Mouse (Mus musculus) large intestine, adult 2 months (tissue): ENCODE measurements around the gene Rfxank. TPM values are rescaled to one million over a fixed set of nuclear protein-coding genes. Genes with fewer than 3 reads are reported as not detected.

Experiments
- DNase-seq: peaks from one replicate; pipeline ENCODE4 v3.0.0-alpha.2; 2012; ENCODE audit warnings: low read depth, low spot score
- WGBS: fragments of 180-500 bp; shearing (Covaris S2); methylation state at CpG from one replicate; pipeline ENCODE4 v1.1.7; 2018; 5-methylcytosine and 5-hydroxymethylcytosine counted together
- polyA plus RNA-seq: library from polyadenylated mRNA; depleted of rRNA; stranded (reverse); fragments of >200 nt; gene quantifications from 2 replicates; pipeline ENCODE4 v1.2.3, GENCODE M21; 2012; rRNA removed

Rfxank gene
- 22.5 and 32.6 TPM in 2 replicates for polyA plus RNA-seq

DNA sequence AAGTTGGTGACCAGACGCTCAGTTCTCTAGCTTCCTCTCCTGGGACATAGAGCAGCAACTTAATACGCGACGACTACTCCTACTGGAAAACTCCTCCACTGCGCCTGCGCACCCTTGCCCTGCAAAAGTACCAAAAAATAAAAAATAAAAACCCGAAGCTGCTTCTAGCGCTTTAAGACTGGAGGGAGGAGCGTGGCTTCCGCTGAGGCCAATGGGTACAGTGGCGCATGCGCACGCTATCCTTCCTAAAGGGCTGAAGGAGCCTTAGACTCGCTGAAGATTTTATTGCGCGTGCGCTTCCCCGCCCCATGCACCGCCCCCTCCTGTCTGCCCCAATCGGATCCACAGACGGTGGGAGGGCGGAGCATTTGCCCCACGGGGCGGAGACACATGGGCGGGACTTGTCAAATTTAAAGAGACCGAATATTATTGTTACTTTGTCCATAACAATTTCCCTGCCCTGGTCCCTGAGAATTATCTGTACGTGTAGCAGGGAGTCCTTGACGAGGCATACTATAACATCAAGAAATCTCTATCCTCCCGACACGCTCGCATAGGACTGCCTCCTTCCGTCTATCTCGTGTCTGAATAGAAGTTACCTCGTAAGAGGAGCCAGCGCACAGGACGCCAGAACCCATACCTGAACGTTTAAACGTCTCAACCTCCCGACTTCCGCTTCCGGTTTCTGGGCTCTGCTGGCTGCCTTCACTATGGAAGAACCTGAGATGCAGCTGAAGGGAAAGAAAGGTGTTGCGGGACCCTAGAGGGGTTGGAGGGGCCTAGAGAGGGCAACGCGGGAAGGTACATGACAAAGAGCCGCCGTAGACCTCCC lies at the start of gene Rfxank, which contains the start of the genes Borcs8 and Mef2b:
TSS of gene Rfxank (minus strand) at position 129 of the 832 bp plus-strand sequence.
TSS of gene Borcs8 (plus strand) at position 474 of the 832 bp plus-strand sequence.
TSS of gene Mef2b (plus strand) at position 686 of the 832 bp plus-strand sequence.
- under 1% methylated on average over 46 of the region's 46 CpGs for WGBS
- DNase-seq, result peak; percentile 94

DNA sequence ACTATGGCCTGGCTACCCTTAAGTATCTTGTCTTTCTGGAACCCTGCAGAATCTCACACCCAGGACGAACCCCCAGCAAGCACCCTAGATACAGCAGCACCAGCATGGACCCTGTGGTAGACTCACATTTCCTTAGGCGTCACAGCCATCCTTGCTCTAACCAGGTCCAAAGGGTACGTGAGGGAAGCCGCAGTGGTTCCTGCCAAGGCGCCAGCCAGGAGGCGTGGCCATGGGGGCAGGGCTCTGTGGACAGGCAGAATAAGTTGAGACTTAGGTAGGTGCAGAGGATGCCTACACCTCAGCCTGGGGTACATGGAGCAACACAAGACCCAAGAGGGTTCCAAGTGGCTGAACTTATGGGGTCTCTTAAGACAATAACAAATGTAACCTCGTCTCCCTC lies 49.8 kb upstream of the Rfxank start:
- 37% methylated on average over 7 of the region's 7 CpGs for WGBS
- no peak for DNase-seq

DNA sequence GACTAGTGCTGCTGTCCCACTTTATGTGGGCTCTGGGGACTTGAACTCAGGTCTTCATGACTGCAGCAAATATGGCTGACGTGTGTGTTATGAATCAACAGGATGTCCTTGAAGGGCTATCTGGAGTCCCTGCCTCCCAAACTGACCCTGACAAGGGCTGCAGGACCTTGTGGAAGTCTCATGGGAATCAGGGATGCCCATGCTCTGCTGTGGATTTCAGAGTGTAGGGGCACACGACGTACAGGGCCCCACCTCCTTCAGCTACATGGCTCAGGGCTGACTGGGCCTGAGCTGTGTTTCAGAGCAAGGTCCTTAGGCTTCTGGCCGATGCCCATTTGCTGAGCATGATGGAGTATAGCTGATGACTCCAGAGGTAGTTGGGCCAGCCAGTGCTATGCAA lies 44.2 kb upstream of the Rfxank start:
- DNase-seq, result no peak
- 88% methylated on average over 4 of the region's 4 CpGs for WGBS

DNA sequence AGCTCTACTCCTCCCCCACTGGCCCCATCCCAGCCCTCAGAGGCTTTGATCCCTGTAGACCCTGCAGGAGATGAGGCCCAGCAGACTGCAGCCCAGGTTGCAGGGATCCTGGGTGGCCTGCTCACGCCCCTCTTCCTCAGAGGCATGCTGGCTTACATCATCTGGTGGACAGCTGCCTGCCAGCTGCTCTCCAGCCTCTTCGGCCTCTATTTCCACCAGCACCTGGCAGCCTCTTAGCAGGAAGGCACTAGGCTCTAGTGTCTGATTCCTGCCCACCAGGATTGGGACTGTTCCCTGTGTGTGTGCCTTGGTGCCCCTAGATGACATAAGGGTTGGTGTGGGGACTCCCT lies 42.9 kb upstream of the Rfxank start:
- WGBS, result 48% methylated on average over 2 of the region's 2 CpGs
- DNase-seq, result no peak

DNA sequence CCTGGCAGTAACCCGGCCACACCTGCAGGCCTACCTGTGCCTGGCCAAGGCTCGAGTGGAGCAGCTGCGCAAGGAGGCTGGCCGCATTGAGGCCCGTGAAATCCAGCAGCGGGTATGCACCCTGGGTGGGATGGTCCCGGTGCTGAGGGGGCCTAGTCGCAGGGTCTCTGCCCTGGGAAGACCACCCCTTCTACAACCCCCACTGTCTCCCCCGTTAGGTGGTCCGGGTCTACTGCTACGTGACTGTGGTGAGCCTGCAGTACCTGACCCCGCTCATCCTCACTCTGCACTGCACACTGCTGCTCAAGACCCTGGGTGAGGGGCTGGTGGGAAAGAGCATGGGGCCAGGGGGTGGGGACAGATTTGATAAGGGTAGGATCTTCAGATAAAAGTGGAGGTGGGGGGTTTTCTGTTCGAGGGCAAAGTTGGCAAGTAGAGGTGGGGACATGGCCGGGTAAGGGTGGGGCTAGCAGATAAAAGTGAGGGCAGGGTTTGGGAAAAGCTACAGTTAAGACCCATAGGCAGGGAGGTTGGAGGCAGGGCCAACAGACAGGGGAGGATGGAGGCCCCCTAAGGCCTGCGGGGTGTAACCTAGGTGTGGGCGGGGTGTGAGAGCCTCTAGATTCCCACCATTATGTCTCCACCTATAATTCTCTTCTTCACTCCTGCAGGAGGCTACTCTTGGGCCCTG lies 42.4 kb upstream of the Rfxank start:
- WGBS, result 68% methylated on average over 16 of the region's 16 CpGs
- no peak for DNase-seq

DNA sequence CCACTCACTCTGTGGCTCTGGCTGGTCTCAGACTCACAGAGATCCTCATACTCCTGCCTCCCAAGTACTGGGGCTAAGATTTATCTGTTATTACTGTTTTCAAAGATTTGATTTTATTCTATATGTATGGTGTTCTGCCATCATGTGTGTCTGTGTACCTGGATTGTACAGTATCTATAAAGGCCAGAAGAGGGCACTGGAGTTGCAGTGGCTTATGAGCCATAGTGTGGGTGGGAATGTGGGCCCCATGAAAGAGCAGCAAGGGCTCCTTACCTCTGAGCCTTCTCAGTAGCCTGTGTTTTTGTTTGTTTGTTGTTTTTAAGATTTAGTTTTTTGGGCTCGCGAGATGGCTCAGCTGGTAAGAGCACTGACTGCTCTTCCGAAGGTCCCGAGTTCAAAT lies 40.1 kb upstream of the Rfxank start:
- WGBS, result over 99% methylated on average over 4 of the region's 4 CpGs

DNA sequence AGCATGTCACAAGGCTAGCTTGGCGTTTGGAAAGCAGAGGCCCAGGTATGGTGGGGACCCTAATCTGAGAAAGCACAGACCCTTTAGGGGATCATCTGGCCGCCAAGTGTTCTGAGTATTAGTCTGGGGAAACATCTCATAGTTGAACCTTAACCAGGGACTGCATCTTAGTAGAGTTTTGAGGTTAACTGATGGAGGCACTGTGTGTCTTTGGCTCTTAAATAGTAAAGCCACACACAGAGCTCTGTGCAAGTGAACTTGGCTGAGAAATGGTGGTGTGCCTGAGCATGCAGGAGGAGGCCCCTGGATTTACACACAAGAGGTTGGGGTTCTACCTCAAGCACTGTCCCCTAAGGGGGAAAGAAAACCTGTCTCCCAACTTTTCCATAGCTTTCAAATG lies 39.3 kb upstream of the Rfxank start:
- no peak for DNase-seq
- WGBS, result 85% methylated on average over 2 of the region's 2 CpGs

More for the DNA sequence above, 40.1 kb upstream of the Rfxank start:
- DNase-seq, result no peak

DNA sequence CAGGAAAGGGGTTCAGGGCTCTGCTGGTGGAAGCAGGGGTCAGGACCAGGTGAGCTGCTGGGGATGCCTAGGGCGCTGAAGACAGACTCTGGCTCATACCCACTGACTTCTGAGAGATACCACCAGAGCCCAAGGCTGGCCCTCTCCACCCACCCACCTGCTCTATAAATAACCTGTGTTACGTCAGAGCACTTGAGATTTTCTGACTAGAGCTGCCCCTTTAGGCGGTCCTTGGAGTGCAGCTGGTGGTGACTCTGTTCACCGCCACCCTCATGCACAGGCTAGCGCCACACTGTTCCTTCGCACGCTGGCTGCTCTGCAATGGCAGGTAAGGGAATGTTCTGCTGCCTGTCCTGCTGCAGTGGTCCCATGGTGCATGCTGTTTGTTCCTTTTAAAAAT lies 35.1 kb upstream of the Rfxank start:
- 91% methylated on average over 7 of the region's 7 CpGs for WGBS

DNA sequence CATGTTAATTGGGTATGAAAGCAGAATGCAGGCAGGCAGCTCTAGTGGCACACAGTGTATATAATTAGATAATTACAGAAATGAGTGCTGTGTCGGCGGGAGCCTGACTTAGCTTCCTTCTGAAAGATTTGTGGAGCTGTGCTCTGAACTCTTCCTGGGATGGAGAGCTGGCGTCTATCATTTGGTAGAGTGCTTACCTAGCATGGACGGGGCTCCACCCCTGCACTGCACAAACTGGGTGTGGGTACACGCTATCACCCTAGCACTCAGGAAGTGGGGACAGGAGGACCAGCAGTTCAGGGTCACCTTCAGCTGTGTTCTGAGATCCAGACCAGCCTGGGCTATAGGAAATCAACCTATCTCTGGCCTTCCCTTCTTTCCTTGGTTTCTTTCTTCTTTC lies 34.4 kb upstream of the Rfxank start:
- DNase-seq, result no peak
- 45% methylated on average over 5 of the region's 5 CpGs for WGBS

More for the DNA sequence above, 35.1 kb upstream of the Rfxank start:
- no peak for DNase-seq

DNA sequence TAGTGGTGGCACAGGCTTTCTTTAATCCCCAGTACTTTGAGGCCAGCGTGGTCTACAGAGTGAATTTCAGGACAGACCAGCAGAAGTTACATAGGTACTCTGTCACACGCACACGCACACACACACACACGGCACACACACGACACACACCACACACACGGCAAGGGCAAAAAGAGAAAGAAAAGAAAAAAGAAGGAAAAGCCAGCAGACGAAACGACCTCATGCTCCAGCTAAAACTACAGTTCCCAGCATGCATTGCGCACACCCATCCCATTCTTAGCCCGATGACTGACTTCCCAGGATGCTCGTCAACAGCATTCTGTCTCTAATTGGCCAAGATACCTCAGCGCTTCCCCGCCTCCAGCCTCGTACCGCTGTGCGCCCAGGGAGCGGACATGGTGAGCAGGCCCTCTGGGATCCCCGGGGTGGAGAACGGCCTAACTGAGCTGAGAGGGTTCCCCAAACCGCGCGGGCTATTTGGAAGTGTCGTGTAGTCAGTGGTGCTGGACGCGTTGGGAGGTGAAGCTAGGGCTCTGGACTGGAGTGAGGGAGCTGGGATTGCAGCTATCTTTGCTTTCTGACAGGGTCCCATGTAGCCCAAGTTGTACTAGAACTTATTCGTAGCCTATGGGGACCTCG lies 33.2 kb upstream of the Rfxank start, which contains the start of gene Tmem161a:
TSS of gene Tmem161a (plus strand) at position 314 of the 639 bp plus-strand sequence.
- WGBS, result 2% methylated on average over 27 of the region's 27 CpGs
- DNase-seq, result peak; percentile 92

DNA sequence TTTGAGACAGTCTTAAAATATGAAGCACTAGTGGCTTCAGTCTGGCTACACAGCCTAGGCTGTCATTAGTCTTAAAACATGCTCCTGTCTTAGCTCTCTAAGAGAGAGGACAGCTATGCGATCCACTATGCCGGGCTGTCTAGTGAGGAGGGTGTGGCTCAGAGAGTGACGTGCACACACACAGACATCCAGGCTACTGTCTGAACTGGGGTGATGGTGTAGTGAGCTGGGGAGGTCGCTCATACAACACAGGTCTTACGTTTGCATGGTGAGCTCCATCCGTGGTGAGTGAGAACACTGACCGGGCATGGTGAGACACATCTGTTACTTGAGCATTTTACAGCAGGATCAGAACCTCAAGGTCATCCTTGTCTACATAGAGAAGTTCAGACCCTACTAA lies 32.3 kb upstream of the Rfxank start:
- DNase-seq, result no peak
- WGBS, result 59% methylated on average over 7 of the region's 7 CpGs

DNA sequence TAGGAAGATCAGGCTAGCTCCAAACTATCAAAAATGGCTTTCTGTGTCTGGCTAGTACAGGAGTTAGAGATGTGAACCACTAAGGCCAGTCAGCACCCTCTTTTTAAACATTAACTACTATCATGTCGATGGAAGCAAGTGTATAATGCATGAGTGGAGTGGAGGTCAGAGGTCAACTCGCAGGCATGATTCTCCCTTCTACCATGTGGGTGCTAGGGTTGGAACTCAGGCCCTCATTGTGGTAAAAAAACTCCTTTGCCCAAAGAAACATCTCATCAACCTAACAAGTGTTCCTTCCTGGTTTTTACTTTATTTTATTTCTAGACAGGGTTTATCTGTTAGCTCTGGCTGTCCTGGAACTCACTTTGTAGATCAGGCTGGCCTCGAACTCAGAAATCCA lies 31.8 kb upstream of the Rfxank start:
- WGBS, result 53% methylated on average over 3 of the region's 3 CpGs

DNA sequence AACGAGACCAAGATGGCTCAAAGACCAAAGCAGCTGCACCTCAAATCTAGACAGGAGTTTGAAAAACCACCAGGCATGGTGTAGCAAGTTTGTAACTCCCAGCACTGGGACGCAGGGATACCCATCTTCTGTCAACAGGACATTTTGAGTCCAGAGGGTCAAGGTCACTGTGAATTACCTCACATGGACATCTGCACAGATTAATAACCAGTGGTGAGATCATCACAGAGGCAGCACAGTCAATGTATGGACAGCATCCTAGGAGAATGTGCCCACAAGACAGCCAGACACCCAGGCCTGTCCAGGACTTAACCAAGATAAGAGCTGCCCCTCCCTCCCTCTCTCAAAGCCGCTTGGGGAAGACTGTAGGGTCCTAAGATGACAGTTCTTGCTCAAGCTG lies 31.2 kb upstream of the Rfxank start:
- WGBS, result 80% methylated on average over 3 of the region's 3 CpGs
- no peak for DNase-seq

More for the DNA sequence above, 31.8 kb upstream of the Rfxank start:
- DNase-seq, result no peak

DNA sequence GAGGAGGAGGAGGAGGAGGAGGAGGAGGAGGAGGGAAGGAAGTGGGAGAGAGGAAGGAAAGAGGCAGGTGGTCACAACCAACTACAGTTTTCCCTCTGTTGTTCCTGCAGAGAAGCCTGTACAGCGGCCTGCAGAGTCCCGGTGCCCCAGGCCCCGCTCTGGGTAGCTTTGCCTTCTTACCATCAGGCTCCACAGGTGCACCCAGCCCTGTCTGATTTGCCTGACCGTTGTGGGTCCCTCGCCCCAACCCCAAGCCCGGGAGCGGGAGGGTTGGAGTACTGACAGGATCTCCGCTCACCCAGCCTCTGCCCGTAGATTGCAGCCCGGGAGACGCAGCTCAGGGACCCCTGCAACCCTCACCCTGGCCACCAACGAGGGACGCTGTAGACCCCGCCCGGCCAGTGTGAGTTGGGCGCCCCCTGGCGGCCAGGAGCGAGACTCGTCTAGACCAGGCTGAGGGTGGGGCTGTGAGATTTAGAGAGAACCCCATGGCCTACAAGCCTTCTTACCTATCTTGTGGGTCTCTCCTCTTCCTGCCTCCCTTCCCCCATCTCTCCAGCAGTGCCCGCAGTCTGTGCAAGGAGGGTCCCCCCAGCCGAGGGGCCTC lies 27.7 kb upstream of the Rfxank start:
- DNase-seq, result no peak
- WGBS, result 3% methylated on average over 21 of the region's 21 CpGs

DNA sequence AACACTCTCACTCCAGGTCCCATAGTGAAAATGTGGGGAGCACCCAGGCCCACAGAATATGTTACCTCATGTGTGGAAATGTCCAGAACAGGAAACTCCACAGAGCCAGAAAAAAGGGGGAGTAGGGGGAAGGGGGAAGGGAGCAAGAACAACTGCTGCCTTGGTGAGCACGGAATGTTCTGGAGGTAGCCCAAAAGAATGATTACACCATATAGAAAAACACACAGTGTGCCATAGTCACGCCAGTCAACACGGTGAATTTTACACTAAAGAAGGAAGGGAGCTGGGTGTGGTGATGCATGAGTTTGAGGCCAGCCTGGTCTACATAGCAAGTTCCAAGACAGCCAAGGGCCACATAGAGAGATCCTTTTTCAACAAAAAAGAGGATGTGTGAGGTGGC lies 24.4 kb upstream of the Rfxank start:
- DNase-seq, result no peak
- 69% methylated on average over 3 of the region's 3 CpGs for WGBS

DNA sequence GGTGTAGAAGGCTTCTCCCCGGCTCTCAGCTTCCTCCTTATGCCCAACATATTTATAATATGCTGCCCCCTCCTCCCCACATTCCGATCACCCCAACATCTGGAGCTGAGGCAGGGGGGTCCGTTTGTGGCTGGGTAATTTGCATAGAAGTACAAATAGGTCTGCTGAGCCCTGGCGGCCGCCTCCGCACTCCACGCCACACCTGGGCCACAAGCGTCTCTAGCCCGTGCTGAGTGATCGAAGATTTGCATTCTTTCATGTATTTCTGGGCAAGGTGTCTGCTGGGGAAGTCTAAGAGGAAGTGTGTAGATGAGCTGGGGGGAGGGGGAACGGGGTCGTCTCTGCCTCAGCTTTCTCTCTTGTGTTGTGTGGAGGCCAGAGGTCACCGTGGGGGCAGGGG lies 21.1 kb upstream of the Rfxank start:
- 55% methylated on average over 13 of the region's 13 CpGs for WGBS
- DNase-seq, result no peak

DNA sequence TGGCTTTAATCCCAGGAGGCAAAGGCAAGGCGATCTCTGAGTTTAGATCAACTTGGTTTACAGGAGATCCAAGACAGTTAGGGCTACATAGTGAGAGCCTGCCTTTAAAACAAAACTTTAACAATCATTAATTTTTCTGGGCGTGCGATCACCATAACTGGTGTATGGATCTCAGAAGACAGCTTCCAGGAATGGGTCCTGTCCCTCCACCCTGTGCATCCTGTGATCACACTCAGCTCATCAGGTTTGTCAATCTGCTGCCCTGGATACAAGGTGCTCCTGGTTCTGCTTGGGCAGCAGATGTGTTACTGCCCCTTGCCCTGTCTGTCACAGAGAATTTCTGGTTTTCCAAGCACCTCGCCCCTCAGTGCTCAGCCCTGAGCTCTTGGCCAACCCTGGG lies 20.3 kb upstream of the Rfxank start:
- WGBS, result 63% methylated on average over 4 of the region's 4 CpGs
- DNase-seq, result no peak

DNA sequence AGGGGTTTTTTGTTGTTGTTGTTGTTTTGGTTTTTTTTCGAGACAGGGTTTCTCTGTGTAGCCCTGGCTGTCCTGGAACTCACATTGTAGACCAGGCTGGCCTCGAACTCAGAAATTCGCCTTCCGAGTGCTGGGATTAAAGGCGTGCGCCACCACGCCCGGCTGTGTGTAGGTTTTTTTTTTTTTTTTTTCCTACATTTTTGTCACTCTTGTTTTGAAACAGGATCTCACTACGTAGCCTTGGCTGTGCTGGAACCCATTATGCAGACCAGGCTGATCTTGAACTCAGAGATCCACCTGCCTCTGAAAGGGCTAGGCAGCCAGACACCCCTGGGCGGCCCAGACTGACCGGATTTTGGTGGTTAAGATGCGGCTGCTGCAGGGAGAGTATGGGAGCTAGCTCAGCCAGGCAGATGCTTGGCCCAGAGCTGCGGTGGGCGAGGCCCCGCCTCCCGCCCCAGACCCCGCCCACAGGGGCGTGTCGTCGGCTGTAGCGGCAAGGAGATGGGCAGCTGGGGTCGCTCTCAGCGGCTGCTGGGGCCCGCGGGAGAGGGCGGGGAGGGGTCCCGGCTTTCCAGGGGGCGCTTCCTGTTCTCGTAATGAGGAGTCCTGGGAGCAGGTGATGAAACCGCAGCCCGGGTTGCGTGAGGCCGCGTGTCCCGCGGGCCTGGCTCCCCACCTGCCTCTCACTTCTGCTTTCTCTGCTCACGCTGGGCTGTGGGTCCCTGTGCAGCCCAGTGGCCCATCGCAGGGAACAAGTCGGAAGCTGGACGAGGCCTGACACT lies 19.3 kb upstream of the Rfxank start:
- DNase-seq, result no peak
- WGBS, result 8% methylated on average over 40 of the region's 40 CpGs

DNA sequence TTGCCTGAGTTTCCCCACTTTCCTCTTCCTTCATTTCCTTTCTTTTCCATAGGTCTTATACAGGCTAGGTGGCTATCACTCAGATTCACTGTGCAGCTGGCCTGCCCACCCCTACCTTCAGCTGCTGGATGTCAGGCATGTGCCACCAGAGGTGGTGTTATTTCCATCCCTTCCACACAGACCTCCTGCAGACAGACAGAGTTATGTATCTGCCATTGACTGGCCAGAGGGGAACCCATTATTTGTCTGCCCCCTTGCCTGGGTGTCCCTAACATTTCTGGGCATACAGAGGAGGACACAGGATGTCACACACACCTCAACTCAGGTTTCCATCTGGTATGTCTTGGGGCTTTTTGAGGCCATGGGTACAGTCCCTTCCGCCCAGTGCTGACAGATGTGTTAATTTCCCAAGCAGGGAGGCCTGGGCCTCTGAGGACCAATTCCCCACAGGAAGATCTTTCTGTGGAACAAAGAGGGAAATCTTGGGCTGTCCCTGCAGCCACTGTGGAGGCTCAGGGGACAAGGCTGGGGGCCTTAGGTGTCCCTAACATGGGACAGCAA lies 18.4 kb upstream of the Rfxank start:
- DNase-seq, result no peak
- WGBS, result 96% methylated on average over 1 of the region's 1 CpGs
